Mouse (Mus musculus): Measurements from ENCODE around the gene Dst.

Gene Dst

GRCm38 (mm10) chr1:33975333-33975732 is 67.3 kb downstream of the Dst start:
- CTCF ChIA-PET, result interaction anchor here (0.6 kb wide), 1 partner anchor 12 kb away, joined by 4 read pairs; no protein-coding TSS in a partner anchor

- CTCF ChIA-PET, result no interaction called here
Observed at GRCm38 (mm10) chr1:33977832-33978231, 69.8 kb downstream of the Dst start.

GRCm38 (mm10) chr1:33980420-33980819 is 72.4 kb downstream of the Dst start:
- CTCF ChIA-PET, result no interaction called here

GRCm38 (mm10) chr1:33989643-33990042 is 81.6 kb downstream of the Dst start:
- CTCF ChIA-PET, result no interaction called here

- CTCF ChIA-PET, result no interaction called here
Observed at GRCm38 (mm10) chr1:33991067-33991466, 83.0 kb downstream of the Dst start.

- CTCF ChIA-PET, result no interaction called here
Observed at GRCm38 (mm10) chr1:33992810-33993209, 84.8 kb downstream of the Dst start.

- CTCF ChIA-PET, result no interaction called here
Observed at GRCm38 (mm10) chr1:33994201-33994600, 86.2 kb downstream of the Dst start.

GRCm38 (mm10) chr1:33995386-33995785 is 87.4 kb downstream of the Dst start:
- CTCF ChIA-PET, result no interaction called here

GRCm38 (mm10) chr1:33996105-33996887 is 88.3 kb downstream of the Dst start:
- CTCF ChIA-PET, result no interaction called here

- CTCF ChIA-PET, result no interaction called here
Observed at GRCm38 (mm10) chr1:34002321-34002720, 94.3 kb downstream of the Dst start.

- CTCF ChIA-PET, result no interaction called here
Observed at GRCm38 (mm10) chr1:34002970-34003369, 94.9 kb downstream of the Dst start.

- CTCF ChIA-PET, result no interaction called here
Observed at GRCm38 (mm10) chr1:34005238-34005725, 97.3 kb downstream of the Dst start.

- CTCF ChIA-PET, result no interaction called here
Observed at GRCm38 (mm10) chr1:34005726-34006638, 98.0 kb downstream of the Dst start.

GRCm38 (mm10) chr1:34006828-34007361 is 98.9 kb downstream of the Dst start:
- CTCF ChIA-PET, result no interaction called here

- CTCF ChIA-PET, result no interaction called here
Observed at GRCm38 (mm10) chr1:34007379-34007778, 99.4 kb downstream of the Dst start.

- CTCF ChIA-PET, result no interaction called here
Observed at GRCm38 (mm10) chr1:34011051-34011677, 103.1 kb downstream of the Dst start.

GRCm38 (mm10) chr1:34011821-34012271 is 103.8 kb downstream of the Dst start:
- CTCF ChIA-PET, result no interaction called here

GRCm38 (mm10) chr1:34013490-34013889 is 105.5 kb downstream of the Dst start:
- CTCF ChIA-PET, result interaction anchor here (0.6 kb wide), 1 partner anchor 197 kb away, joined by 6 read pairs; no protein-coding TSS in a partner anchor

GRCm38 (mm10) chr1:34016780-34017179 is 108.8 kb downstream of the Dst start:
- CTCF ChIA-PET, result no interaction called here

GRCm38 (mm10) chr1:34017323-34017722 is 109.3 kb downstream of the Dst start:
- CTCF ChIA-PET, result no interaction called here

- CTCF ChIA-PET, result no interaction called here
Observed at GRCm38 (mm10) chr1:34020599-34020998, 112.6 kb downstream of the Dst start.

- CTCF ChIA-PET, result no interaction called here
Observed at GRCm38 (mm10) chr1:34021574-34021973, 113.5 kb downstream of the Dst start.

Data from spleen, embryonic (tissue).